Mouse (Mus musculus): ENCODE data around the gene Rabl6.

Gene Rabl6

DNA sequence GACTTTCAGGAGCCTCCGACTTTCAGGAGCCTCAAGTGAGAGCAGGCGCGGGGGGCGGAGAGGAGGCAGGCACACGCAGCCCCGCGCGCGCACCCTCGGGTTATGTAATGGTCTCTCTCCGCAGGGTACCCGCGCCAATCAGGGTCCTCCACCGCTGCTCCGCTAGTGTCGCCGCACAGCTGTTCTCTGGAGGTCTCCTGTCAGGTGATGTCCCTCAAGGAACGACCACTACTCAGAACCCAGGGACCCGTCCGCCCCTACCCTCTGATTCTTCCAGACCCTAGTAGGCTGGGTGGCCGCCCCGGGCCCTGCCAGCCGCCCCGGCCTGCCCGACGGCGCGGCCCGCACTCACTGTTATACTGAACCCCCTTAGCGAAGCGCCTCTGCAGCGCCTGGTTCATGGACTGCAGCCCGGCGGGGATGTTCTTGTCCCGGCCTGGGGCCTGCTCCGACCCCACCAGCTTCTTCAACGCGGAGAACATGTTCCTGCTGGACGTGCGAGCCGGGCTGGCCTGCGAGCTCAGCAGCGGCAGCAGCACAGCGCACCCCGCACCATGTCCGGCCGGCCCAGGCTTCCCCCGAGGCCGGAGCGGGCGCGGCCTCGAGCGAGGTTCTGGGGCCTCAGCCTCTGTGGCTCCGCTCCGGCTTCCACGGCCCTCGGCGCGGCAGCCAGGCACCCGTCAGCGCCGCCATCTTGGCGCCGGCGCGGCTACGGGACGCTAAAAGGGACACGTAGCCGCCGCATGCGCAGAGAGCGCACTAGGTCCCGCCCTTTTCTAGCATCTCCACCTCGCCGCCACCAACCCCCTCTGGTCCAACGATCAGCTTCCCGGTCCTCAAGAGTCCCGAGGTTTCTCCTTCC is at the start of gene Rabl6:
TSS of gene Rabl6 (minus strand) at position 761 of the 862 bp plus-strand sequence.
- peak; percentile 94 to 96 for DNase-seq

- no peak for DNase-seq
Measured at GRCm38 (mm10) chr2:25657652-25658051, 49.3 kb upstream of the Rabl6 start, which contains the start of gene Lcn5. TSS of gene Lcn5 (plus strand) at chr2:25657952.

DNA sequence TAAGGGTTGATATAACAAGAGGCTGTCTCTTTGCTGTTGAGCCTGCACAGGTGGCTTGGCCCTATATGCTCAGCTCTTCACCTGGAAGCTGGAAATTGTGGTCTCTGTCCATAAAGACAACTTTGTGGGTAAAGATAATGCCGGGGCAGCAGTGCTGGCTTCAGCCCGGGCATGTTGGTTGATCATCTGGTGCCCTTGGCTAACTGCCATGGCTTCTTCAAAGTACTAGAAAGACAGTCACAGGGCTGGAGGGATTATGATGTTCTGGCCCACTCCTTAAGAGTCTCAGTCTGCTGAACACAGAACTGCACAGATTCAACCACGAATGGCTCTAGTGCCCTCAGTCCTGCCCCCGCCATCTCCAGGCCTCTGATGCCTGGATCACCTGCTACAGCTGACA is 48.9 kb upstream of the Rabl6 start:
- DNase-seq, result peak; percentile 78 to 80

- DNase-seq, result peak; percentile 59 to 72
Measured at GRCm38 (mm10) chr2:25656691-25657090, 48.4 kb upstream of the Rabl6 start.

DNA sequence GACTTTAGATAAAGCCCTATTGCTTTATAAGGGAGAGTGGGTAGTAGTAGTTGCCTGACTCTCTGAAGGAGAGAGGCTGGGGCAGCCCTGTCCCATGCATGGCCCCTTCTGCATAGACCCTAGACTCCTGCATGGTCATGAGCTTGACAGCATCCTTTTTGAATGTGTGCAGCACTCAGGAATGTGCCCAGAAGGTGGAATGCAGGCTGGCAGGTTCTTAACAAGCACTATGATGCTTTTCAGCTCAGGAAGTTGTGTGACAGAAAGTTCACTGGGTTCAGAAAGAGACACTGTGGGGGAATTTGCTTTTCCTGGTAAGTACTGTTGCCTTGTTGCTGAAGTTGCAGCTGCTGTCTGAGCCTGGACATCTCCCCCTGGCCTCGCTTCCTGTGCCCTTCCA is 46.2 kb upstream of the Rabl6 start:
- no peak for DNase-seq

DNA sequence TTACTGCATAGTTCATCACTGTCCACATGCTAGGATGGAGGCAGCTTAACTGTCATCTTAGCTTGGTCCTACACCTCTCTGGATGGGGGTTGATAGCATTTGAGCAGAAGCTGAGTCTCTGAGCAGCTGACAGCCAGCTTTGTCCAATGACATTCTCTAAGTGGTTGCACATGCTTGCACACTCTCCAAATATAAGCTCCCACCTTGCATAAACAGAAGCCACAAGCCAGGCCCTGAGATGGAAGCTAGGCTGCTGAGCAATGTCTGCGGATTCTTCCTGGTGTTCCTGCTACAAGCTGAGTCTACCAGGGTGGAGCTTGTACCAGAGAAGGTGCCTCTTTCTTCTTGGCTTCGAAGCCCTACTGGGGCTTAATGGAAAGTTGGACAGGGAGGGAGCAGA is 44.6 kb upstream of the Rabl6 start, which contains the start of gene Lcn8:
TSS of gene Lcn8 (plus strand) at position 219 of the 400 bp plus-strand sequence.
- DNase-seq, result no peak

DNA sequence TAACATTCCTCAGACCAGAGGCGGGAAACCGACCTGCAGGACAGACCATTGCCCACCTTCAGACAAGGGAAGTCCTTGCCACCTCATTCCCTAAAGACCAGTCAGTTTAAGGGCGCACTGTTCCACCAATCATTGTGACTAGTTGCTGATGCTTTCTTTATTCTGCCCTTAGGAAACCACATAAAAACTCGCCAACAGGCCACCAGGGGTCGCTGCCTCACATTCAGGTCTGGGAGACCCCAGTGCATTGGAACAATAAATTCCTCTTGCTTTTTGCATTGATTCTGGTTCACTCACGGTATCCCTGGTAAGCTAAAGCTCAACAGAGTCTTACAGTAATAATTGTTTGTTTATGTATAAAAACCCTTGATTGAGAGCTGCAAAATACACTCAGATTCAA is 31.6 kb upstream of the Rabl6 start:
- peak; percentile 84 for DNase-seq

DNA sequence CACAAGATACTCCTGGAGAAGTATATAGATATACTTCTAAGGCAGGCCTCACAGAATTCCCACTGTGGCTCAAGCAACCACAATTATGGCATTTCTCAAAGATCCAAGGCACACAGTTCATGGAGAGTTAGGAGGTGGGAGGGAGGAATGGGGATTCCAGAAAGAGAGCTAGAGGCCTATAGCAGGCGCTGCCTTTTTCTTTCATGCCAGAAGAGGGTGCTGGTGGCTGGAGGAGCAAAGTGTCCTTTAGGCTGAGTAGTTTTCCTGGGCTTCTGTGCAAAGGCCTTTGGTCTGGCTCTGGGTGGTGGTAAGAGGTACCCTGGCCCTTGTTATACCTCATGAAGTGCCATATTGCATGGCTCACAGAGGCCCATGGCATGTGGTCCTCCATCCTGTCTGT is 25.7 kb upstream of the Rabl6 start:
- no peak for DNase-seq

DNA sequence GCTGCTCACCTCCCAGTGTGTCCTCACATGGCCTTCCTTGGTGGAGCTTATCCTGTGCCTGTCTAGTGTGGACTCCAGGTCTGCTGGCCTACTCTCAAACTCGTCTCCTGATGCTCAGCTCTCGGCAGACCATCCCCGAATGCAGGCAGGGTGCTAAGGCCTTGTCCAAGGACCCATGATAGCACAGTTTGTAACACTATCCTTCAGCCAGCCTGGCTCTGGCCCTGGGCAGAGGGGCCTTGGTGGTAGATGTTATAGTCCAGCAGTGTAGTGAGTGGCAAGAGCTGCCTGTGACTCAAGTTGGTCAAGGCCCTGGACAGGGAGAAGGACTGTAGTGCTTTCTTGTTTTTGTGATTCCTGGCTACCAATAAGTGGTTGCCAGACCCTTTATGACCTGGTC is 25.3 kb upstream of the Rabl6 start:
- no peak for DNase-seq

DNA sequence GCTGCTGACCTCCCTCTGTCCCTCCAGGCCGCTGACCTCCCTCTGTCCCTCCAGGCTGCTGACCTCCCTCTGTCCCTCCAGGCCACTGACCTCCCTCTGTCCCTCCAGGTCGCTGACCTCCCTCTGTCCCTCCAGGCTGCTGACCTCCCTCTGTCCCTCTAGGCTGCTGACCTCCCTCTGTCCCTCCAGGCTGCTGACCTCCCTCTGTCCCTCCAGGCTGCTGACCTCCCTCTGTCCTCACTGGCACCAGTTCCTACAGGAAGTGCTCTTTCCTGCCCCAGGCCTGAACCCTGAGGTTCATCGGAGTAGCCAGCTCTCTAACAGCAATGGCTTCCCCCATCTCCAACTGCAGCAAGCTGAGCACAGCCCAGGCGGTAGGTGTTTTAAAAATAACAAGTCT is 20.4 kb upstream of the Rabl6 start:
- DNase-seq, result no peak

DNA sequence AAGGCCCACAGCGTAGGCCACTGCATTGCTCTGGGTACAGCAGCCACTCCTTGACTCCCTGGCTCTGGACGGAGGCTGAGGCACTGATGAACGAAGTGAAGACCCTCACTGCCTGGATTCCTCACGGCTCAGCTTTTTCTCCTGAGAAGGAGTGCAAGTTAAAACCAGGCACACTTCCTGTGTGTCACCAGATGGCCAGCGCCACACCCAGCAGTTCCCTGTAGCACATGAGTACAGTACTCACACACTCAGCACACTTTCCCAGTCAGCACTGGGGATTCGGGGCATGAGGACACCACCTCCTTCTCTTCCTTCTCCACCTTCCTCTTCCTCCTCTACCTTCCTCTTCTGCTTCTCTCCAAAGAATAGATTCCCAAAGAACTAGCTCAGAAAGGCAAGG is 19.5 kb upstream of the Rabl6 start, which contains the start of gene Fcna:
TSS of gene Fcna (minus strand) at position 220 of the 400 bp plus-strand sequence.
- DNase-seq, result no peak

GRCm38 (mm10) chr2:25625986-25626385 is 17.7 kb upstream of the Rabl6 start:
- no peak for DNase-seq

- DNase-seq, result peak; percentile 92 to 95
Measured at GRCm38 (mm10) chr2:25621229-25622200, 13.2 kb upstream of the Rabl6 start, which contains the start of gene Tmem141. TSS of gene Tmem141 (minus strand) at chr2:25622005.

- no peak for DNase-seq
Measured at GRCm38 (mm10) chr2:25620852-25621228, 12.5 kb upstream of the Rabl6 start.

DNA sequence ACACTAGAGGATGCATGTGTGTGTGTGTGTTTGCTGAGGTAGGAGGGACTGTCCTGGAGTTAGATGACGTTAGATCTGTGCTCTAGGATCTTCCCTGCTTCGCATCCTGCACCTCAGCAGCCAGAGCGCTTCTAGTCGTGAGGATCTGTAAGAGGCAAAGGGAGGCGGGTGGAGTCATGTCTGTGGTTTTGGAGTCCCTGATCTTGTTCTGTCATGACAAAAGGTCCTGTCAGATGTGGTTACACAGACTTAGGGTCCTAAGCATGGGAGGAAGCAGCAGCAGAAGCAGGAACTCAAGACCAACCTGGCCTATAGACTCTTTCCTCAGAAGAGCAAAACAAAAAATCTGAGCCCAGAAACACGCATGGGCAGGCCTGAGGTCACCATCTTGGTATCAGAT is 12.1 kb upstream of the Rabl6 start:
- no peak for DNase-seq

- DNase-seq, result no peak
Measured at GRCm38 (mm10) chr2:25617578-25617977, 9.3 kb upstream of the Rabl6 start, which contains the start of gene Ccdc183. TSS of gene Ccdc183 (minus strand) at chr2:25617678.

GRCm38 (mm10) chr2:25616398-25616797 is 8.1 kb upstream of the Rabl6 start:
- peak; percentile 65 to 71 for DNase-seq

- peak in 1 of 2 experiments; percentile 46 for DNase-seq
Measured at GRCm38 (mm10) chr2:25608671-25609070, 350 bp upstream of the Rabl6 start.

DNA sequence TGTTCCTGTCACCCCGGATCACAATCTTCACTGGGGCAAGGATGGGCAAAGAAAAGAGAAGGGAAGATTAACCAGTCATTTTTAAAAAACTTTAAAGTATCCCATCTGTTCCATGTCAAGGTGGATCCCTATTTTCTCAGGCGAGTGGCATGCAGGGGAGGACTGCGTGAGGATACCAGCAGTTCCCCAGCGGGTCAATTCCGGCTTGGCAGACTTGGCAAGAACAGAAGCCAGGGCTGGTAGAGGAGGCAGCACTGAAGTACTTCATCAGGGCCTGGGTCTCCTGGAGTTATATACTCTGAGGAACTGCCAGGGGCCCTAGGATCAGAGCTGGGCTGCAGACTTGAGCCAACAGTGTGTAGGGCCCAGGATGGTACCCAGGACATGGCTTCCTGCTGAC is 5.8 kb downstream of the Rabl6 start:
- DNase-seq, result no peak

DNA sequence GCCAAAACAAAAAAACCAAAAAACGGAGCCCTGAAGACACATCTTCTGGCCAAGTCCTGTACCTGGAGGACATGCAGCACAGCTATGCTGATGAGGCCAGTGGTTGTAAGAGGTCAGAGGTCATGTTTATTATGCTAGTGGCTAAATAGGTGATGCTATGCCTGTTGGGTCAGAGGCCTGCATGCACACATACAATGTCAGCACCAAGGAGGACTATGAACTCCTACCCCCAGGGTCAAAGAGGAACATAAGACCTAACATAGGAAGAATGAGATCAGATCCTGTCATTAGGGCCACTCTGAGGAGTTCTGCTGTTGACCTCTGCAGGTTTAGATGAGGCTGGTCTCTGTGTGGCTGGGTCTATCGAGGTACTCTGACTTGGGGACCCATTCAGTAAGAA is 8.3 kb downstream of the Rabl6 start:
- DNase-seq, result no peak

DNA sequence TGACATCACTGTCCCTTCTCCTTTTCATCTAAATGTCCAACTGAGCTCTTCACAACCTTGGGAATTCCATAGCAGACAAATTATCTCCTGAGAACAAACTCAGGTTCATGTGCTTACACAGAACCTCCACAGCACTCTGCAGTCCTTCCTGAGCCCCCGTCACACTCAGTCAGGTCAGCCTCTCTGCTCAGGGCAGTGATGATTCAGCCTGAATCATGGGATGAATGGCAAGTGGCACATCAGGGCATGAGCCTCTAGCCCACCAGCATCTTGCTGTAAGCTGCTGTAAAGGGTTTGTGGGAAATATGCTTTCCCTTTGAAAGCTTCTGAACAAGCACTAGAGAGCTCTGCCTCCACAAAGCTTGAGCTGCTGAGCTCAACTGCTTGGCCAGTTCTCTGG is 9.6 kb downstream of the Rabl6 start:
- DNase-seq, result no peak

DNA sequence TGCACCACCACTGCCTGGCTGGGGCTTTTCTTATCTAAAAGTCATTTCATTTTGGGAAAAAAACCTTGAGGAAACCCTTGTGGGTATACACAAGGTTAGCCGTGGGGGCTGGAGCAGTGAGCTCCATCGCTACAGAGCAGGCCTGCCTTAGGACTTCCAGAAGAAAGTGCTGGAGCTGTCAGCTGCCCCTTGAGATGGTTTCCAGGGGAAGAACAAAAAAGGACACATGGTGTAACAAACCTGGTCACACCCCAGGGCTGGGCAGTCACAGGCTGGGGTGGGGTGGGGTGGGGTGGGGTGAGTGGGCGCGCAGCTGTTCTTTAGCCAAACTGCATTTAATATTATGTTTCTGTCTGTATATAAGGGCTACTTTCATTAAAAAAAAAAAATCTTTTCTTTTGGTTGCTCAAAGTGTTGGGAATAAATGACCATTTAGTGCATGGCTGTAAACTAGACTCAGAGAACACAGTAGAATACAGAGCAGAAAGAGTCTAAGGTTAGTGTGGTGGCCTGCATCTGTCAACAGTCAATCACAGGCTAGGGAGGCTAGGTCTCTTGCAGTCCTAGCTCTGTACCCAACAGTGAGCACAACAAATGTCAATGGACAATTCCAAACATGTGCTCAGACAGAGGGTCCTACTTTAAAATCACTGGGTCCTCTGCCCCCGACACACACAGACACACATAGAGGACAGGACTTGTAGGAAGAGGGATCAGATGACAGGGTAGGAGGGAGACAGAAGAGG is 11.4 kb downstream of the Rabl6 start:
- DNase-seq, result no peak
